Mouse (Mus musculus) thymus, adult 2 months (tissue): ENCODE measurements around the gene Col24a1.

Source experiments
- CTCF ChIP-seq: fragments of 200-500 bp; IDR thresholded peaks from 2 replicates; pipeline ENCODE4 v1.5.1; 2012; ENCODE audit warnings: mild to moderate bottlenecking, control low read depth, low read length, moderate library complexity, borderline replicate concordance; ENCODE audit not compliant: control insufficient read depth, poor library complexity, insufficient read depth; ENCODE audit errors: extremely low read depth
- POLR2A ChIP-seq: fragments of 200-500 bp; IDR thresholded peaks from 2 replicates; pipeline ENCODE4 v1.6.1; 2012; ENCODE audit warnings: mild to moderate bottlenecking, low read length, control low read depth, moderate library complexity; ENCODE audit not compliant: control insufficient read depth, poor library complexity, insufficient read depth; ENCODE audit errors: extremely low read depth

GRCm38 (mm10) chr3:145560117-145560516 lies 267.8 kb downstream of the Col24a1 start:
- TF ChIP-seq POLR2A (no peak), CTCF (no peak)
